ENCODE assay signal across 24 mouse cellular contexts in genomic region chr10:77497185-77497584, GRCm38 (mm10).
"Had no signal": no experiment of that assay in that cellular context is flagged by ENCODE, and none has a peak within 500 bp of the region (broad histone marks: within the 10 kb centered on the region; RNA-seq: fewer than 3 reads in every experiment).

No protein-coding gene starts in this region.

- DNase-seq: gastrocnemius, postnatal 14 days; gastrocnemius, postnatal 36 days; heart, adult 11 months; heart, adult 2 months; heart, postnatal 10 days; heart, postnatal 36 days; kidney, adult 11 months; kidney, adult 2 months; kidney, adult 9 months; kidney, postnatal 14 days; kidney, postnatal 36 days; layer of hippocampus, adult 9-11 months; layer of hippocampus, postnatal 36 days; left cerebral cortex, postnatal 4 days had no signal

- H3K4me1 ChIP-seq: hindbrain, embryonic 13.5 days; hindbrain, embryonic 15.5 days had no signal

- H3K27me3 ChIP-seq: heart, embryonic 12.5 days; hindbrain, embryonic 13.5 days; hindbrain, embryonic 15.5 days; kidney, embryonic 15.5 days; limb, embryonic 12.5 days; limb, embryonic 15.5 days; liver, embryonic 12.5 days had no signal

- H3K27ac ChIP-seq: heart, adult 2 months; hindbrain, embryonic 13.5 days; hindbrain, embryonic 15.5 days; hindbrain, postnatal 0 days; kidney, embryonic 15.5 days; kidney, postnatal 0 days; limb, embryonic 12.5 days; limb, embryonic 15.5 days; liver, embryonic 12.5 days had no signal

- ATAC-seq: hindbrain, postnatal 0 days; intestine, embryonic 16.5 days; liver, embryonic 12.5 days had no signal

- H3K4me3 ChIP-seq: heart, adult 2 months; heart, embryonic 12.5 days; hindbrain, embryonic 13.5 days; hindbrain, embryonic 15.5 days; kidney, embryonic 15.5 days; limb, embryonic 12.5 days; limb, embryonic 15.5 days; liver, embryonic 12.5 days had no signal

- H3K4me2 ChIP-seq: heart, embryonic 12.5 days; hindbrain, embryonic 13.5 days; hindbrain, embryonic 15.5 days; kidney, embryonic 15.5 days; limb, embryonic 12.5 days; limb, embryonic 15.5 days; liver, embryonic 12.5 days had no signal

- H3K9ac ChIP-seq: heart, embryonic 12.5 days; hindbrain, embryonic 13.5 days; hindbrain, embryonic 15.5 days; kidney, embryonic 15.5 days; limb, embryonic 12.5 days; limb, embryonic 15.5 days; liver, embryonic 12.5 days had no signal

- H3K9me3 ChIP-seq: hindbrain, embryonic 13.5 days; hindbrain, embryonic 15.5 days; limb, embryonic 12.5 days; limb, embryonic 15.5 days had no signal
